Mouse (Mus musculus) ES-Bruce4 (cell line): ENCODE measurements around the gene Hoxa3.

Experiments used
- CTCF ChIP-seq: IDR thresholded peaks from one replicate; pipeline ENCODE4 v1.8.1; 2011; ENCODE audit warnings: low read depth, low read length
- EP300 ChIP-seq: IDR thresholded peaks from 2 replicates; pipeline ENCODE4 v1.6.1; 2011; ENCODE audit warnings: low read depth, low read length; ENCODE audit not compliant: insufficient read depth
- POLR2A ChIP-seq: IDR thresholded peaks from one replicate; pipeline ENCODE4 v1.8.1; 2011; ENCODE audit warnings: low read length; ENCODE audit not compliant: insufficient read depth

DNA sequence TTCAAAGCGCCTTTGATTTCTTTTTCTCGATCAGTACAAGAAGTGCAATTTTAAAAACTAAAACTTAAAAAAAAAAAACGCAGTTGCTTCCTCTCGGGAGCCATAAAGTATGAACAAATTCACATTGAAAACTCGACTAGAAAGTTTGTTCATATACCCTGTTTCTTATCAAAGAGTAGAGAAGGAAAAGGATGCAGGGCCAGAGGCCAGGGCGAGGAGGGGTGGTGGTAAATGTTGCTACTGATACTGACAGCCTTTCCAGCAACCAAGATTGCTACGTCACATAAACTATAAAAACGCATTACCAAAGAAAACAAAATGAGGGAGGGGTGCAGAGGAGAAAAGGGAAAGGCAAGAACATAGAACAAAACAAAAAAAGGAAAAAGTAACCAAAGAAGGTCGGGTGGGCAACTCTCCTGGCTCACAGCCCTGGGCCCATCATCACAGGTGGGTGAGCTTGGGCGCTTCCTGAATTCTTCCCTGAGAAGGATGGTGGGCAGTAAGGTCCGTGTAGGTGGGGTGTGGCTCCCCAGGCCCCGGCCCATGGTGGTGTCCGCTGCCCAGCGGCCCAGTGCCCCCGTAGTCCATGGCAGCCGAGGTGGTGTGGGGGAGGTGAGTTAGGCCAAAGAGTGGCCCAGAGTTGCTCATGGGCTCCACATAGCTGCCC is 43.5 kb downstream of the Hoxa3 start:
- TF ChIP-seq CTCF (no peak), POLR2A (no peak), EP300 (no peak)
